Mouse (Mus musculus) brown adipose tissue, adult 24 weeks (tissue): Measurements from ENCODE around the gene Ifitm3. TPM values are rescaled to one million over a fixed set of nuclear protein-coding genes. Genes with fewer than 3 reads are reported as not detected.
"Not testable (repeated sequence)": the region's sequence is repeated elsewhere in the genome, so short reads cannot be mapped to it uniquely, and the experiment has no call there.

Experiments used
- H3K27ac ChIP-seq: fragments of 200-500 bp; replicated peaks from 2 replicates; pipeline ENCODE4 v1.5.1; 2012; ENCODE audit warnings: low read depth, mild to moderate bottlenecking, low read length
- H3K4me1 ChIP-seq: fragments of 200-500 bp; 2 replicates; pipeline ENCODE4 v1.6.1; 2012; ENCODE audit warnings: low read length, mixed read lengths; ENCODE audit not compliant: control insufficient read depth, insufficient read depth, insufficient read length
- H3K4me3 ChIP-seq: fragments of 200-500 bp; 2 replicates; pipeline ENCODE4 v1.5.1; 2012; ENCODE audit warnings: low read depth, mild to moderate bottlenecking, low read length, moderate library complexity; ENCODE audit not compliant: insufficient read depth
- polyA plus RNA-seq: library from polyadenylated mRNA; stranded (reverse); fragments of >200 nt; gene quantifications from 2 replicates; pipeline ENCODE4 v1.2.4, GENCODE M21; 2012; ENCODE audit not compliant: missing spikeins, insufficient read depth, insufficient read length

The Ifitm3 gene
- polyA plus RNA-seq, 1 experiment, result 117 TPM

DNA sequence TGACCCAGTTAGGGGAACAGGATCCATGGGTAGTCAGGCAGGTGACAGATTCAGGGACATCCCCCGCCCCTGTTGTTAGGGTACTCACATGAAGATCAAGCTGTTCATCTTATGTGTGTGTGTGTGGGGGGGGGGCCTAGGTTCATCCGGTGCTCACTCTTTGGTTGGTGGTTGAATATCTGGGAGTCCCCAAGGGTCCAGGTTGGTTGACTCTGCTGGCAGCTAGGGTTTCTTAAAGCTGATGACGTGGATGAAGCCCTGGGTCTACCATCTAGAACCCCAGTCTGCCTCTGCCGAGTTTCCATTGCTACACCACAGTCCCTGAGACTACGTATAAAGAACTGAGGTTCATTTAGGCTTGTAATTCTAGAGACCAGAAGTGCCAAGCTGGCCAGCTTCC is 8.5 kb upstream of the Ifitm3 start:
- Histone ChIP-seq H3K27ac (no peak overlapping the region), H3K4me3 (no peak overlapping the region), H3K4me1 (no peaks in the 10 kb centered on the region)

DNA sequence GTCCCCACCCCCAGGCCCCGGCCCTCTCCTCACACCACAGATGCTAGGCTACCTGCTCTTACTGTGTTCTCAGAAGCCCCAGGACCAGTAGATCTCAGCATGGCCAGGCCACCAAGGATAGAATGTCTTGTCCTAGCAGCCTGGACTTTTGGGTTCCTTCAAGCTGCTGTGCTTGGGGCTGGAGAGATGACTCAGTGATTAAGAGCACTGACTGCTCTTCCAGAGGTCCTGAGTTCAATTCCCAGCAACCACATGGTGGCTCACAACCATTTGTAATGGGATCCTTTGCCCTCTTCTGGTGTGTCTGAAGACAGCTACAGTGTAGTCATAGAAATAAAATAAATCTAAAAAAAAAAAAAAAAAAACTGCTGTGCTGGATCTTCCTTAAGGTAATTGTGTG is 7.3 kb upstream of the Ifitm3 start, which contains the start of gene Ifitm6:
Gene Ifitm6, minus strand, starts transcription at position 101 of the 400 bp plus-strand sequence.
- H3K27ac ChIP-seq, result peak within 1 kb of the TSS; percentile 24; the same call in 1 of the 2 replicates
- H3K4me1 ChIP-seq, H3K4me3 ChIP-seq: not testable (repeated sequence)

DNA sequence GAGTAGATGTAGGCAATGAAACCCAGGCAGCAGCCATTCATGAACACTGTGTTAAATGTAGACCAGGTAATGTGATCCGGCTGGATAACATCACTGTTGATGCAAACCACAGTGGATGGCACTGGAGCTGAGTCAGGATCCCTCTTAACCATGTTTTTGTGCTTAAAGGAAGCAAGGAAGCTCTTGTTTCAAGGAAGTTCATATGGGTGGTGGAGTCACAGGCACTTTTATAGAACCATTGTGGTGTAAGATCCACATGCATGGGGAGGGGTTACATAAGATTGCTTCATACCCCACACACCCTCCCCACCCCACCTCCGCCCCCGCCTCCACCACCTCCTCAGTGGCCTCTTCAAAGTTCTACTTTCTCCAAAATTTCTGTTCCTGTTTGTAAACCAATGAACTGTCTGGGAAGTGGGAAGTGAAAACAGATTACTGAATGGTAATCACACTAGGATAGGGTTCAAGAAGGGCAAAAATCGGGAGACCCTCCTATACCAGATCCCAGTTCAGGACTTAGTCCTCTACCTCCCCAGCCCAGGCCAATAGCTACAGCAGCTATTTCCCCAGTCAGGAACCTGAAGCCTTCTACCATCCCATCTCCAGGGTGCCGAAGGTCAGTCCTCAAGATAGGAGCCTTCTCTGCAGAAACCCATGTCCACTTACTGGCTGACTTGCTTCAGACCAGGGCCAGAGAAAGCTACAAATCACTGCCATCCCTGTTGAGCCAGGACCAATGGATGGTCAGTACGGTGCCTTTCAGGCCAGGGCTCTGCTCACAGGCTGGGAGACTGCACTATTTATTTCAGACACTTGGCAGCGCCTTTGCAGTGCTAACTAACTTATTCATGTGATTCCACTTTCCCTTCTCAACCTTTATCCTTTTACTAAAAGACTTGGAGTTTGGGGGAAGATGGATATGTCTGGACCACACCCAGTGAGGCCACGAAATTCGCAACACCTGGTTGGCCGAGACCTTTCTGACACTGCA is 6.4 kb upstream of the Ifitm3 start:
- Histone ChIP-seq H3K27ac (peak overlapping the region; percentile 47), H3K4me1 (no peaks in the 10 kb centered on the region), H3K4me3 (no peak overlapping the region)

DNA sequence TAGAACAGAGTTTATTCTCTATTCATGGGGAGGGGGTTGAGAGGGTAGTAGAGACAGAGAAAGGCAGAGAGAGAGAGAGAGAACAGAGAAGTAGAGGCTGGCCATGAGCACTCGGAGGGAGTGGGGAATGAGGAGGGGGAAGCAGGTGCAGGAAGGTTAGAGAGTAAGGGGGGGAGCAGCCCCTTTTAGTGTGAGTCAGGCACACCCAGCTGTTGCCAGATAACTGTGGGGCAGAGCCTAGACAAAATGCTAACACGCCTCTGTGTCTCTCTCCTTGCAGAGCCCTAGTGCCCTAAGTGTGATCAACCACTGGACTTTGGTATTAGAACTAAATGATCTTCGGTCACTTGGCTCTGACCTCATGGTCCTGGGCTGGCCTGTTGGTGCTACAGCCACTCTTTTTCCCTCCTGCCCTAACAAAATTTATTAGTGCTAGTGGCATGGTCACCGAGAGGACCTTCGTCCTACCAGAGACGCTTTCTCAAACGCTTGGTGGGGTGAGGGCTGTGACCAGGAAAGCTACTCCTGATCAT is 734 bp upstream of the Ifitm3 start:
- Histone ChIP-seq H3K27ac (peak overlapping the region; percentile 88), H3K4me1 (no peaks in the 10 kb centered on the region), H3K4me3 (no peak overlapping the region)

DNA sequence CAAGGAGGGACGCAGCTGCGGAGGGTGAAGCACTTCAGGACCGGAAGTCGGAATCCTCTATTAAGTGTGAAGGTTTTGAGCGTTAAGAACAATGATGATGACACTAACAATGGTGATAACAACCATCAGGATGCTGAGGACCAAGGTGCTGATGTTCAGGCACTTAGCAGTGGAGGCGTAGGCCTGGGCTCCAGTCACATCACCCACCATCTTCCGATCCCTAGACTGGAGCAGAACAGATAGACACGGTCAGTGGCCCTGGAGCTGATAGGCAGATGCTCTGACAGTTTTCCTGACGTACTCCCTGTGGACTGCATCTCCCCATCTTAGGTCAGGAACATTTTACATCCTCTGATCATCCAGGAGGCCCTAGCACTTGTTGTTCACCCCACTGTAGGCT is 905 bp downstream of the Ifitm3 start:
- Histone ChIP-seq H3K4me1 (no peaks in the 10 kb centered on the region), H3K27ac (peak overlapping the region; percentile 98), H3K4me3 (peak overlapping the region; percentile 89)

DNA sequence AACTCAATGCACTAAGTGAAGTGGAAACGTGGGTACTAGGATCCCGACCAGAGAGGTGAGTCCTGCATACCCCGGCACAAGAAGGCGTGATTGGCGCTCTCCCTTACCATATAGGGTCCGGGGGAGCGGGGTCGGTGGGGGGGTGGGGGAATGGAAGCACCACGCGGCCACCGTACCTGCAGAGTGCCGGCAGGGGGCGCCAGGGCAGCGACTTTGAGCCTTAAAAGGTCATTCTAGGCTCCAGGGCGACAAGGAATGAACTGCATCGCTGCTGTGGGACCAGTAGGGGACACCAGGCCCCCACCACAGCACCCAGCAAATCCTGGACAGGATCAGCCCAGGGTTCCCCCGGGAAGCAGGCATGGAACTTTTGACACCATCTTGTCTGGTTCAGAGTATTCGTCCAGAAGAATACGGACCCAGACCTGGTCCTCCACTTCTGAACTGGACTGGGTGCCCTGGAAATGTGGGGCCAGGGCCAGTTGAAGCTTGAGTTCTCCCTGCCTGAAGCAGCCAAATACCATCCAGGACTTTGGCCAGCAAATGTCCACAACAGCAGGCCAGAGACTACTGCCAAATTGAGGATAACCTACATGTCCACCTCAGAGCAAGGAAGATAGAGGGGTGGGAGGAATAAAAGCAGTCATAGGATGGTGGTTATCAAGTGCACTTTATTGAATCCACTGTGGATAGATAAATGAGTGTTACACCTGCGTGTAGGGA is 1.5 kb downstream of the Ifitm3 start:
- H3K27ac ChIP-seq, result peak overlapping the region; percentile 98

DNA sequence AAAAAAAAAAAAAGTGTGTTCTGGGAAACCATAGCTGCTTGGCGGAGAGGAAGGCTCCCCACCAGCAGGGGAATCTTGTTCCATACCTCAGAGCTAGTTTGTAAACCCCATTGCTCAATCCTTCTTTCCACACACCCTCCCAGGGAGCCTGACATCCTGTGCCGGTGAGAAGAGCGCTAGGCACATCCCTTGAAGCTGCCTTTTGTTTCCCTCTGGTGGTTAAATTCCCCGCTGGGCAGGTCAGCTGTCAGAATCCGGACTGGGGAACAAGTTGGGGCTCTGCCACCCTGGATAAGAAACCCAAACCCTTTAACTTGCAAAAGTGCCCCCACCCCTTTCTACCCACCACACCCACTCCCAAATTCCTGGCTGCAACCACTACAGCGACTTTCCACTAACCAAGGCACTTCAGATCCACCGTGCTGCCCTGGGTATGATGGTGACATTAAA is 2.2 kb downstream of the Ifitm3 start:
- Histone ChIP-seq H3K27ac (0 out of 2 replicates have a peak overlapping the region, but pooled peaks have one; percentile 23), H3K4me1 (no peaks in the 10 kb centered on the region), H3K4me3 (no peak overlapping the region)

More for the DNA sequence above, 1.5 kb downstream of the Ifitm3 start:
- Histone ChIP-seq H3K4me3 (peak overlapping the region; percentile 89), H3K4me1 (no peaks in the 10 kb centered on the region)

DNA sequence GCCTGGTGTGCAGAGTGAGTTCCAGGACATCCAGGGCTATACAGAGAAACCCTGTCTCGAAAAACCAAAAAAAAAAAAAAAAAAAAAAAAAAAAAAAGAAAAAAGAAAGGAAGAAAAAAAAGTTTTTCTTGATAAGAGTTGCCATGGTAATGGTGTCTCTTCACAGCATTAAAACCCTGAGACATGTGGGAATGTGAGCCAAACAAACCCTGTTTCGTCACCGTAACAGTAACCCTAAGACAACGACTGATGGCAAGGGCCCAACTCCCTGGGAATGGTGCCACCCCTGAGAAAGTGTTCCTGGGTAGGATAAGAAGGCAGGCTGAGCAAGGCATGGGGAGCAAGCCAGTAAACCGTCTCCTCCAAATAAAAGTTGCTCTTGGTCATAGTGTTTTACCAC is 3.7 kb downstream of the Ifitm3 start:
- Histone ChIP-seq H3K27ac (no peak overlapping the region), H3K4me1 (no peaks in the 10 kb centered on the region), H3K4me3 (no peak overlapping the region)

DNA sequence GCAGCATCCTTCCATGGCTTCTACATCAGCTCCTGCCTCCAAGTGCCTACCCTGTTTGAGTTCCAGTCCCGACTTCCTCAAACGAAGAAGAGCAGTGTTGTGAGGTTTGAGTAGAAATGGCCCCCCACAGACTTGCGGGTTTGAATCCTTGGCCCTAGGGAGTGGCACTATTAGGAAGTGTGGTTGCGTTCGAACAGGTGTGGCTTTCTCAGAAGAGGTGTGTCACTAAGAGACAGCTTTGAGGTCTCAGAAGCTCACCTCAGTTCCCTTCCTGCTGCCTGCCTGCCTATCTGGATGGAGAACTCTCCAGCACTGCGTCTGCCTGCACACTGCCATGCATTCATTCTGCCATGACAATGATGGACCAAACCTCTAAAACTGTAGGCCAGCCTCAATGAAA is 4.1 kb downstream of the Ifitm3 start:
- Histone ChIP-seq H3K4me1 (no peaks in the 10 kb centered on the region), H3K27ac (no peak overlapping the region), H3K4me3 (no peak overlapping the region)

DNA sequence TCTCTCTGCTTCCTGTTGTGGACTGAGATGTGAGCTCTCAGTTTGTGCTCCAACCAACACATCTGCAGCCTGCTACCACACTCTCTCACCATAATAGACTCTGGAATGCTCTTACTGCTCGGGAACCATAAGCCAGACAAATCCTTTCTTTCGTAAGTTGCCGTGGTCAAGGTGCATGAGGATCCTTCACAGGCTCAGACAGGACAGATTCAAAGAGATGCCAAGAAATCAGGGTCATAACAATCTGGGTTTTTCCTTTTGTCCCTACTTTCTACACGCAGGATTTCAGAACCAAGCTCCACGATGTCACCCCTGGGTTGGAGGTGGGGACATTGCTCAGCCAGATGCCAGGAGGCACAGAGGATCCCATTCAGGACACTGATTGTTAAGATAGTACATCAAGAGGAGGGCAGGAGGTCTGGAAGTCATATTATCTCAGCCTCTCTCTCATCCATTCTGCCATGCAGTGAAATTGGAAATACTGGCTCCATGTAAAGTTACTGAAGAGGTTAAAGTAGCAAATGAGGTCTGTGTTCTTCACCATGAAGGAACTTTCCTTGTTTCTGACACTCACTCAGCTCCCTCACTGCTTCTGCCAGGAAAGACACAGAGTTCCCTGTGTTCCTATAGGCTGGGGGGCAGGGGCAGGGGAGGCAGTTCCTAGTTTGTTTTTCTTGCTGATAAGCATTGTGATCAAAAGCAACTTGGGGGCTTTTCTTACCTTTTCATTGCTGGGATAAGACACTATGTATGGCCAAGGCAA is 7.1 kb downstream of the Ifitm3 start:
- Histone ChIP-seq H3K4me3 (no peak overlapping the region), H3K4me1 (no peaks in the 10 kb centered on the region), H3K27ac (no peak overlapping the region)

DNA sequence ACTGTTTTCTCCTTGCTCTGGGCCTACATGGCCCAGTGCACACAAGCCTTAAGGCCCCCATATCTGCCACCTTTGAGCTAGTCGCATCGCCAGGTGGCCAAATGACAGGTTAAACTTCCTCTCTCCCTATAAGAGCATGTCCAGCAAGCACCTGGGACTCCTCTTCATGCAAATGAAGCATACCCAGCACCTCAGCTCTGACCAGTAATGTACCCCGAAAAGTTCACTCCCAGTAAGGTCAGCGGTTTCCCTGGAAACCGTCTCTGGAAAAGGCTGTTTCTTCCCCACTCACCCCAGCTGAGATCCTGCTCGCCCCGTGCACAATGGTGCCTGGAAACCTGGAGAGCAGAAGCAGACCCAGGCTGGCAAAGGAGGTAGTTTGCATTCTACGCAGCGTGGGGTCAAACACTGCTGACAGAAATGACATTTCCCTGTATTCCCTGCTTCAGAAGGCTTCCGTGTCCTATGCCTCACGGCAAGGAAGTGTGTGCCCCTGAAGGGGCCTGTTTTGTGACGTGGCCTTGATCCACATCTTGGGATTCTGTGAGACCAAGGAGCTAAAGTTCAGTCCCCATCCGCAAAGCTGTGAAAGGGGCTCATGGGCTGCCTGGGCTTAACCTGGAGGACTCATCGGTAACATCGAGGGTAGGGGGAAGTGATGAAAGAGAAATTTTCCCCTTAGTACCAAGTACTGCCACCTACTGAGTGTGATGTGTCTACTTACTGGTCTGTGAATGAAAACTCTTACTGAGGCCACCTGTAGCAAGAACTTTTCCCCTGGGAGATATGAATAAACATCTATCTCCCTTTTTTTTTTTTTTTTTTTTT is 9.5 kb downstream of the Ifitm3 start:
- Histone ChIP-seq H3K4me3 (no peak overlapping the region), H3K27ac (no peak overlapping the region), H3K4me1 (no peaks in the 10 kb centered on the region)

DNA sequence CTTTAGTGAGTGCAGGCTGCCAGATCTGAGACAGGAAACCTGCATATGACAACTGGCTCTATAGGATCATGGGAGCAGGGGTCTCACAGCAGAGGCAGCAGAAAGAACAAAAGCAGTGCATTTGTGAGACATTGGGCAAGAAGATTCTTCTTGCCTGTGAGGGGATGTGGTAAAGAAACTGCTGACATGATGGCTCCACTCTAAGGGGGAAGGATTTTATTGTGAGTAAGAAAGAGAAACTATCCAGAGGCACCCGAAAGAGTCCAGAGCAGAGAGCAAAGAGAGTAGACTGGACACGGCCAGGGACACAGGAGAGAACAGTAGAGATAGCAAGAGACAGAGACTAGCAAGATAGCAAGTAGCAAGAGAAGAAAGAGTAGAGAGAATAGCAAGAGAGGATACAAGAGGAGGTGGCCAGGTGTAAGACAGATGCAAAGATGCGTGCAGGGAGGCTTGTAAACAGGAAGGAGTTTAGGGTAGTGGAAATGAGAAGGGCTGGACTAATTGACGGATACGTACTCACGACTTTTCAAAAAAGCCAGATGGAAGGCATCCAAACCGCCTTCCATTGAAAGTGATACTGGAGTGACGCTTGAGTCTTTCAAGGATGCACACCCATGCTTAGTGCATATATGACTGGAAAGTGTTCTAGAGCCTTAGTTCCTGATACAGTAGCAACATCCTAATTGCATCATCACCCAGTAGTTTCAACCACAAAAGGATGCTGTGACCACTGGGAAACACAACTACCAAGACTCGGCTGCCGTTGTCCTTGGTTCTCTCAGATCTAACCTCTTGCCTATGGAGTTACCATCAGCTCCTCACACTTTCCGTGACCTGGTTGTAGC is 11.5 kb downstream of the Ifitm3 start:
- Histone ChIP-seq H3K4me3 (no peak overlapping the region), H3K27ac (no peak overlapping the region), H3K4me1 (no peaks in the 10 kb centered on the region)

DNA sequence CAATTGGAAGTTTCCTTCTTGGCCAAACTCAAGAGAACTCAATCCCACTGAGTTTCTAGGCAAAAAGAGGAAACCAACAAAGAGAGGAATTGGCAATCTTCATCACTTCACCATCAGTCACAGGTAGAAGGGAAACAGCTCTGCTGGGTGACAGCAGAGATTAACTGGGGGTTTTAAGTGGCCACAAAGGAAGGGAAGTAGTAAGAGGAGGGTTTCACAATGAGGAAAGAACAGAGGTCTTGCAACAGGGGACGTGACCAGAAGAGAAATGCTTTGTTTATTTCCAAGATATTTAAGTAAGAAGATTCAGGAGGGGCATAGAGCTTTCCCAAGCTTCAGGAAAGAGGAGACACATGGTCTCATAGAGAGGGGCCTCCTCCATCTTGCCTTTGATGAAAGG is 12.8 kb downstream of the Ifitm3 start:
- Histone ChIP-seq H3K4me1 (no peaks in the 10 kb centered on the region), H3K4me3 (no peak overlapping the region), H3K27ac (no peak overlapping the region)
